Comparison of ENCODE assay signal across 18 mouse cellular contexts in the genomic region with DNA sequence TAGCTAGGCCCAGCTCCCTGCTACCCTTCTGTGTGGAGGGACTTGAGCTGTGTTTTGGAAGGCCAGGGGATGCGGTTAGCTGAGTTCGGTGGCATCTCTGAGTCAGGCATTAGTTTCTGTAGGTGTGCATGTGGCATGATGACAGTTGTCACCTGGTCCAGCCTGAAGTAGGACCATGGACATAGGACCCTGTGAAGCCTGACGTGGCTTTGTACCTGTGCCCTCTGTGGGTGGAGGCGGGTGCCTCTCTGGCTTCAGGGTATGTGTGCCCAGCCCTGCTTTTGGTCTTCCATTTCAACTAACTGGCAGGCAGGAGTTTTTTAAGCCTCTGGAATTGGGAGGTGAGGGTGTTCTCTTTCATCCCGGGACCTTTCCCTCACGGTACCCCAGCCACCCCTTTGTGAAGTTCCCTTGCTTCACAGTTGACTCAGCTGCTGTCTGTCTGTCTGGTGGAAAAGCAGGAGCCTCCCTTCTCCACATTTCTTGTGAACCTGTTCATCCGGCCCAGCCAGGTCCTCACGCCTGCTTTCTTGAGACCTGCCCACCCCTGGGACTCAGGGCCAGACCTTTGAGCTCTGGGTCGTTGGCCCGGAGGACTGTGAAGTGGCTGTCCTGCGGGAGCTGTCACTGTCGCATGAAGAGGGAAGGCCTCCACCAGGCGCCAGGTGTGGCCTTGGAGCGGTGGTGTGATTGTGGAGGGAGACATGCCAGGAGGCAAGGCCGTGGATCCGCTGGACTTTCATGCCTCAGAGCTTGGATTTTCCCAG. TPM values are rescaled to one million over a fixed set of nuclear protein-coding genes. Genes with fewer than 3 reads are reported as not detected.
DNase-seq lines count a peak whose midpoint lies in the region; ATAC-seq and TF ChIP-seq lines count a peak whose summit lies in the region.
"Had no signal": no experiment of that assay in that cellular context is flagged by ENCODE, and none has a peak within 500 bp of the region (broad histone marks: within the 10 kb centered on the region; RNA-seq: fewer than 3 reads in every experiment).

No protein-coding gene starts in this region.

- no peaks in the 10 kb centered on the region for H3K27me3 ChIP-seq in liver, adult 2 months (ENCODE audit: control insufficient read depth, insufficient read depth, low read length)
- H3K27me3 ChIP-seq in liver, embryonic 12.5 days (replicated peaks): no peaks in the 10 kb centered on the region
- no peaks in the 10 kb centered on the region for H3K27me3 ChIP-seq in lung, embryonic 15.5 days
- no peaks in the 10 kb centered on the region for H3K27me3 ChIP-seq in stomach, postnatal 0 days (ENCODE audit: control insufficient read depth, insufficient read depth, low read length)
- H3K27me3 ChIP-seq: heart, embryonic 12.5 days; liver, embryonic 13.5 days; midbrain, embryonic 15.5 days had no signal

- H3K79me2 ChIP-seq in liver, adult 2 months (ENCODE audit: control insufficient read depth, insufficient read depth, low read length): peaks cover 4% of the 10 kb centered on the region; the same call in 1 of the 2 replicates

- H3K9ac ChIP-seq in liver, adult 2 months (ENCODE audit: low read depth, low read length): no peak overlapping the region
- no peak overlapping the region for H3K9ac ChIP-seq in liver, embryonic 12.5 days
- no peak overlapping the region for H3K9ac ChIP-seq in lung, embryonic 15.5 days
- no peak overlapping the region for H3K9ac ChIP-seq in stomach, postnatal 0 days (ENCODE audit: low read length)
- H3K9ac ChIP-seq: forebrain, postnatal 0 days; heart, embryonic 12.5 days; liver, embryonic 13.5 days; midbrain, embryonic 15.5 days had no signal

- ATAC-seq in liver, embryonic 12.5 days: no peak
- ATAC-seq in lung, embryonic 15.5 days (ENCODE audit: borderline replicate concordance, extremely low read depth, low FRiP score, low TSS enrichment): no peak
- peak; percentile 56 for ATAC-seq in stomach, postnatal 0 days (ENCODE audit: low FRiP score, low TSS enrichment)
- no peak for ATAC-seq in megakaryocyte-erythroid progenitor cell, adult 5-6 weeks (replicated peaks; ENCODE audit: low FRiP score, low TSS enrichment, poor library complexity, severe bottlenecking)
- ATAC-seq: forebrain, postnatal 0 days; midbrain, embryonic 15.5 days had no signal

- no peaks in the 10 kb centered on the region for H3K9me3 ChIP-seq in liver, embryonic 12.5 days (replicated peaks)
- no peaks in the 10 kb centered on the region for H3K9me3 ChIP-seq in lung, embryonic 15.5 days
- H3K9me3 ChIP-seq in stomach, postnatal 0 days (ENCODE audit: control insufficient read depth, low read length): no peaks in the 10 kb centered on the region
- H3K9me3 ChIP-seq: heart, embryonic 12.5 days; liver, embryonic 13.5 days; midbrain, embryonic 15.5 days had no signal

- H3K27ac ChIP-seq in gastrocnemius, adult 2 months: peak overlapping the region; percentile 82
- no peak overlapping the region for H3K27ac ChIP-seq in liver, adult 2 months (replicated peaks; ENCODE audit: insufficient read depth, low read depth, low read length)
- no peak overlapping the region for H3K27ac ChIP-seq in liver, embryonic 12.5 days
- H3K27ac ChIP-seq in lung, embryonic 15.5 days: peak overlapping the region; percentile 14
- H3K27ac ChIP-seq in stomach, postnatal 0 days (replicated peaks): peak overlapping the region; percentile 70; the same call in 1 of the 2 replicates
- H3K27ac ChIP-seq: liver, embryonic 13.5 days; midbrain, embryonic 15.5 days had no signal

- H3K36me3 ChIP-seq in liver, adult 2 months (ENCODE audit: control insufficient read depth, insufficient read depth, low read length): no peaks in the 10 kb centered on the region
- H3K36me3 ChIP-seq in liver, embryonic 12.5 days: peaks cover 15% of the 10 kb centered on the region
- H3K36me3 ChIP-seq in lung, embryonic 15.5 days: no peaks in the 10 kb centered on the region
- no peaks in the 10 kb centered on the region for H3K36me3 ChIP-seq in stomach, postnatal 0 days (ENCODE audit: control insufficient read depth, insufficient read depth, low read length)
- H3K36me3 ChIP-seq: heart, embryonic 12.5 days; midbrain, embryonic 15.5 days had no signal

- TF ChIP-seq POLR2A in liver, adult 2 months (IDR thresholded peaks at IDR 0.05; ENCODE audit: extremely low read depth, insufficient read depth, low read length): no peak

- H3K4me1 ChIP-seq in liver, adult 2 months (ENCODE audit: control insufficient read depth, insufficient read depth, low read length): peaks cover 2% of the 10 kb centered on the region; the same call in 1 of the 2 replicates
- peaks cover 65% of the 10 kb centered on the region for H3K4me1 ChIP-seq in liver, embryonic 12.5 days
- H3K4me1 ChIP-seq in lung, embryonic 15.5 days: peaks cover 32% of the 10 kb centered on the region
- H3K4me1 ChIP-seq in stomach, postnatal 0 days (replicated peaks; ENCODE audit: control insufficient read depth, insufficient read depth): no peaks in the 10 kb centered on the region

- no peak overlapping the region for H3K4me2 ChIP-seq in liver, embryonic 12.5 days
- H3K4me2 ChIP-seq in lung, embryonic 15.5 days: no peak overlapping the region; the same call in 1 of the 2 replicates
- H3K4me2 ChIP-seq in stomach, postnatal 0 days (replicated peaks; ENCODE audit: low read depth): no peak overlapping the region
- H3K4me2 ChIP-seq: heart, embryonic 12.5 days; liver, embryonic 13.5 days; midbrain, embryonic 15.5 days had no signal

- TF ChIP-seq EP300 in stomach, postnatal 0 days (optimal IDR thresholded peaks at IDR 0.05): no peak

- no peak overlapping the region for H3K4me3 ChIP-seq in gastrocnemius, adult 2 months
- H3K4me3 ChIP-seq in liver, adult 2 months (ENCODE audit: insufficient read depth, low read depth, low read length): no peak overlapping the region
- H3K4me3 ChIP-seq in liver, embryonic 12.5 days: no peak overlapping the region
- H3K4me3 ChIP-seq in lung, embryonic 15.5 days: no peak overlapping the region
- peak overlapping the region; percentile 6; the same call in 1 of the 2 replicates for H3K4me3 ChIP-seq in stomach, postnatal 0 days (ENCODE audit: low read depth, low read length)
- H3K4me3 ChIP-seq: erythroblast, embryonic 14.5 days; heart, embryonic 12.5 days; liver, embryonic 13.5 days; midbrain, embryonic 15.5 days had no signal

- DNase-seq in gastrocnemius, adult 2 months: no peak
- DNase-seq in gastrocnemius, postnatal 36 days: no peak
- DNase-seq in liver, adult 2 months (ENCODE audit: extremely low read depth, low read depth, low spot score): peak; percentile 80
- DNase-seq in stomach, postnatal 0 days (ENCODE audit: low spot score): peak; percentile 79
- no peak for DNase-seq in urinary bladder, adult 18-20 months (ENCODE audit: low spot score in 2 of 2)
- DNase-seq: cerebellum, adult 9-11 months; forebrain, postnatal 0 days; gastrocnemius, postnatal 25 days; heart, postnatal 4 days; liver, embryonic 13.5 days; right cerebral cortex, postnatal 25 days; thymus, adult 2 months had no signal

- 43% methylated on average over 16 of the region's 16 CpGs for WGBS in liver, adult 2 months
- WGBS in liver, embryonic 12.5 days (ENCODE audit: insufficient replicate concordance): 85% methylated on average over 16 of the region's 16 CpGs
- WGBS in lung, embryonic 15.5 days: 69% methylated on average over 16 of the region's 16 CpGs
- WGBS in stomach, postnatal 0 days: 56% methylated on average over 16 of the region's 16 CpGs

- no peak for TF ChIP-seq CTCF in gastrocnemius, adult 2 months (IDR thresholded peaks at IDR 0.05)
- TF ChIP-seq CTCF in liver, adult 2 months (IDR thresholded peaks at IDR 0.05; ENCODE audit: low read depth, low read length): no peak
- no peak for TF ChIP-seq CTCF in stomach, postnatal 0 days (IDR thresholded peaks at IDR 0.05; ENCODE audit: low read depth)

- intact Hi-C loops in gastrocnemius, adult 2 months (cut with DNase I): no loop called here
- intact Hi-C loops in gastrocnemius, postnatal 36 days (cut with DNase I): no loop called here

RNA-seq across cellular contexts. Expression of a gene that starts 16.9 kb away (rescaled TPM):
- 10 to 100 TPM in 1 of 2 experiments, 1 to 10 TPM in 1; 5.8 to 11.4 TPM for total RNA-seq in gastrocnemius, adult 2 months (2021)
- total RNA-seq in gastrocnemius, postnatal 36 days (2021): 1 to 10 TPM; 5.1 to 5.9 TPM
- 2.4 and 3.8 TPM in 2 replicates for total RNA-seq in liver, adult 2 months (2014; rRNA removed)
- polyA plus RNA-seq in liver, adult 2 months (2012; rRNA removed): 5.6 and 6.0 TPM in 2 replicates
- 14.4 and 15.1 TPM in 2 replicates for polyA plus RNA-seq in liver, embryonic 12.5 days (2016; fragmentation: Nextera tagmentation; extraction: Ambion mirVana)
- 12.9 and 14.6 TPM in 2 replicates for polyA plus RNA-seq in lung, embryonic 15.5 days (2015; fragmentation: Nextera tagmentation; extraction: Ambion mirVana)
- 11.1 and 11.4 TPM in 2 replicates for polyA plus RNA-seq in stomach, postnatal 0 days (2015; fragmentation: Nextera tagmentation; extraction: Ambion mirVana)
- total RNA-seq in megakaryocyte-erythroid progenitor cell, adult 5-6 weeks (2014; fragmentation: Nextera tagmentation): 24.9 and 41.8 TPM in 2 replicates
- total RNA-seq in megakaryocyte-erythroid progenitor cell, adult 5-6 weeks (2017): 35.8 and 52.4 TPM in 2 replicates

RNA-seq across cellular contexts. Expression of a gene that starts 40.8 kb away (rescaled TPM):
- under 1 TPM; 0.13 to 0.28 TPM for total RNA-seq in gastrocnemius, adult 2 months (2021)
- under 1 TPM; 0.10 to 0.37 TPM for total RNA-seq in gastrocnemius, postnatal 36 days (2021)
- total RNA-seq in liver, adult 2 months (2014; rRNA removed): 2.4 and 3.7 TPM in 2 replicates
- polyA plus RNA-seq in liver, adult 2 months (2012; rRNA removed): 11.5 and 12.4 TPM in 2 replicates
- 0.11 and 0.25 TPM in 2 replicates for polyA plus RNA-seq in liver, embryonic 12.5 days (2016; fragmentation: Nextera tagmentation; extraction: Ambion mirVana)
- polyA plus RNA-seq in lung, embryonic 15.5 days (2015; fragmentation: Nextera tagmentation; extraction: Ambion mirVana): 4.3 and 4.8 TPM in 2 replicates
- 2.0 and 2.2 TPM in 2 replicates for polyA plus RNA-seq in stomach, postnatal 0 days (2015; fragmentation: Nextera tagmentation; extraction: Ambion mirVana)
- 3.8 and 7.5 TPM in 2 replicates for total RNA-seq in megakaryocyte-erythroid progenitor cell, adult 5-6 weeks (2014; fragmentation: Nextera tagmentation)
- total RNA-seq in megakaryocyte-erythroid progenitor cell, adult 5-6 weeks (2017): 1.3 and 9.0 TPM in 2 replicates

Comparison
In these comparisons a context has a peak if more than half of its experiments do, and no peak if none do; other contexts are left out.
1. DNase-seq: peak in liver, adult 2 months (single experiment) and stomach, postnatal 0 days (single experiment); none in gastrocnemius, adult 2 months (single experiment), gastrocnemius, postnatal 36 days (0 of 2) and urinary bladder, adult 18-20 months (0 of 2).
2. H3K27ac ChIP-seq: peak in gastrocnemius, adult 2 months (single experiment), lung, embryonic 15.5 days (single experiment) and stomach, postnatal 0 days (single experiment); none in liver, adult 2 months (single experiment) and liver, embryonic 12.5 days (single experiment).